Mouse (Mus musculus) midbrain, embryonic 16.5 days (tissue): ENCODE data around the gene Snx17. TPM values are rescaled to one million over a fixed set of nuclear protein-coding genes. Genes with fewer than 3 reads are reported as not detected.

ENCODE experiments used
- ATAC-seq: fragments of 200-750 bp; cut with Nextera tagmentation; 2 replicates; pipeline ENCODE4 v1.8.0; 2017; ENCODE audit warnings: moderate TSS enrichment
- H3K27ac ChIP-seq: fragments of 300-500 bp; sonication (generic); 2 replicates; pipeline ENCODE4 v1.5.1; 2014; ENCODE audit warnings: mild to moderate bottlenecking, low read length, mixed read lengths
- H3K27me3 ChIP-seq: fragments of 300-500 bp; sonication (generic); 2 replicates; pipeline ENCODE4 v1.6.1; 2014; ENCODE audit warnings: low read depth, low read length, mixed read lengths; ENCODE audit not compliant: control insufficient read depth, insufficient read depth
- H3K36me3 ChIP-seq: fragments of 300-500 bp; sonication (generic); 2 replicates; pipeline ENCODE4 v1.6.1; 2014; ENCODE audit warnings: mild to moderate bottlenecking, low read length, moderate library complexity, mixed read lengths; ENCODE audit not compliant: control insufficient read depth, insufficient read depth
- H3K4me1 ChIP-seq: fragments of 300-500 bp; sonication (generic); 2 replicates; pipeline ENCODE4 v1.6.1; 2014; ENCODE audit warnings: mild to moderate bottlenecking, low read length, mixed read lengths; ENCODE audit not compliant: control insufficient read depth, insufficient read depth
- H3K4me2 ChIP-seq: fragments of 300-500 bp; sonication (generic); 2 replicates; pipeline ENCODE4 v1.6.1; 2014; ENCODE audit warnings: mild to moderate bottlenecking, low read length, mixed read lengths
- H3K4me3 ChIP-seq: fragments of 300-500 bp; sonication (generic); 2 replicates; pipeline ENCODE4 v1.5.1; 2014; ENCODE audit warnings: low read depth, mild to moderate bottlenecking, low read length, moderate library complexity, mixed read lengths
- H3K9ac ChIP-seq: fragments of 300-500 bp; sonication (generic); 2 replicates; pipeline ENCODE4 v1.6.1; 2014; ENCODE audit warnings: low read depth, low read length, mixed read lengths
- H3K9me3 ChIP-seq: fragments of 300-500 bp; sonication (generic); replicated peaks from 2 replicates; pipeline ENCODE4 v1.6.1; 2014; ENCODE audit warnings: mild to moderate bottlenecking, low read length, mixed read lengths; ENCODE audit not compliant: control insufficient read depth, poor library complexity, severe bottlenecking
- WGBS: fragments of 180-500 bp; shearing (Covaris S2); extraction: QIAGEN DNeasy Blood & Tissue Kit; methylation state at CpG from one replicate; pipeline ENCODE4 v1.1.7; 2014; 5-methylcytosine and 5-hydroxymethylcytosine counted together
- polyA plus RNA-seq: library from polyadenylated mRNA; unstranded; fragments of >200 nt; fragmentation: Nextera tagmentation; extraction: Ambion mirVana; gene quantifications from 2 replicates; pipeline ENCODE4 v1.2.1, GENCODE M21; 2015

Snx17 gene
- polyA plus RNA-seq, 1 experiment from 2014 or later: 117 TPM

DNA sequence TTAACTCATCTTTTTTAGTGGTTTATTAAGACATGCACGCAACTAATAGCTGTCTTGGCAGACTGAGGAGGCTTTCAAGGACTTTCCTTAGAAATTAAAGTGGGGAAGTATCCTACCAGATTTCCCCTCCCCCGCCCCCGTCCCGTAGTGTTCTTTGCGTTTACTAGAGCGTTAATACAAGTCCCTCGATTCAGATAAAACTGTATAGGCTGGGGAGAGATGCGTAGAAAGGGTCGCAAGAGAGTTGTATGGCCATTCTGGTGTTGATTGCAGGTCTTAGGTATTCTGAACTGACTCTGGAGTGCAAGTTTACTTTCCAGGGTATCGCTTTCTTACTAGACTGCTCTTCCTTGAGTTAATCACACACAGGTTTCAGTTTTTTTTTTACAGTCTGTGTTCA, 49.2 kb downstream of the Snx17 start:
- no peak overlapping the region for H3K27ac ChIP-seq
- 19% methylated on average over 10 of the region's 10 CpGs for WGBS
- H3K9ac ChIP-seq: peak overlapping the region; percentile 93
- H3K27me3 ChIP-seq: no peaks in the 10 kb centered on the region
- H3K4me2 ChIP-seq: peak overlapping the region; percentile 80
- peak overlapping the region; percentile 92 for H3K4me3 ChIP-seq
- peaks cover 8% of the 10 kb centered on the region for H3K4me1 ChIP-seq
- peaks cover 27% of the 10 kb centered on the region for H3K36me3 ChIP-seq
- no peak for ATAC-seq
- no peaks in the 10 kb centered on the region for H3K9me3 ChIP-seq

Other genes starting within 250 kb of the Snx17 start
- gene Cgref1, start 247.6 kb upstream of the Snx17 start, polyA plus RNA-seq: 68.2 and 86.8 TPM in 2 replicates
- gene Preb, start 232.9 kb upstream of the Snx17 start, polyA plus RNA-seq: 102 and 105 TPM in 2 replicates
- not detected in 2 replicates for gene Tcf23, start 224.6 kb upstream of the Snx17 start, polyA plus RNA-seq
- 171 and 182 TPM in 2 replicates for gene Atraid, start 144.9 kb upstream of the Snx17 start, polyA plus RNA-seq
- 29.4 and 30.3 TPM in 2 replicates for gene Slc5a6, start 144.3 kb upstream of the Snx17 start, polyA plus RNA-seq
- 14.5 and 14.8 TPM in 2 replicates for gene Cad, start 138.4 kb upstream of the Snx17 start, polyA plus RNA-seq
- not detected in 2 replicates for gene Dnajc5g, start 86.9 kb upstream of the Snx17 start, polyA plus RNA-seq
- 15.6 and 18.0 TPM in 2 replicates for gene Slc30a3, start 85.0 kb upstream of the Snx17 start, polyA plus RNA-seq
- not detected in 2 replicates for gene Trim54, start 76.5 kb upstream of the Snx17 start, polyA plus RNA-seq
- not detected in 2 replicates for gene Ucn, start 54.4 kb upstream of the Snx17 start, polyA plus RNA-seq
- gene Mpv17, start 39.0 kb upstream of the Snx17 start, polyA plus RNA-seq: 48.1 and 54.2 TPM in 2 replicates
- gene Gm29609, start 13.3 kb upstream of the Snx17 start, polyA plus RNA-seq: 1.9 and 2.8 TPM in 2 replicates
- 61.7 and 63.6 TPM in 2 replicates for gene Gtf3c2, start 13.1 kb upstream of the Snx17 start, polyA plus RNA-seq
- 81.5 and 93.8 TPM in 2 replicates for gene Eif2b4, start 203 bp downstream of the Snx17 start, polyA plus RNA-seq
- 12.6 and 14.3 TPM in 2 replicates for gene Zfp513, start 9.1 kb downstream of the Snx17 start, polyA plus RNA-seq
- gene Ppm1g, start 27.5 kb downstream of the Snx17 start, polyA plus RNA-seq: 183 and 186 TPM in 2 replicates
- gene Nrbp1, start 47.6 kb downstream of the Snx17 start, polyA plus RNA-seq: 156 and 165 TPM in 2 replicates
- 0.62 and 0.71 TPM in 2 replicates for gene Gm9970, start 48.0 kb downstream of the Snx17 start, polyA plus RNA-seq
- gene Krtcap3, start 58.5 kb downstream of the Snx17 start, polyA plus RNA-seq: 2.1 and 2.2 TPM in 2 replicates
- 32.3 and 40.0 TPM in 2 replicates for gene Ift172, start 97.9 kb downstream of the Snx17 start, polyA plus RNA-seq
- gene Fndc4, start 102.9 kb downstream of the Snx17 start, polyA plus RNA-seq: 96.2 and 97.6 TPM in 2 replicates
- gene Gckr, start 104.2 kb downstream of the Snx17 start, polyA plus RNA-seq: 0.42 and 1.6 TPM in 2 replicates